In the genomic region with DNA sequence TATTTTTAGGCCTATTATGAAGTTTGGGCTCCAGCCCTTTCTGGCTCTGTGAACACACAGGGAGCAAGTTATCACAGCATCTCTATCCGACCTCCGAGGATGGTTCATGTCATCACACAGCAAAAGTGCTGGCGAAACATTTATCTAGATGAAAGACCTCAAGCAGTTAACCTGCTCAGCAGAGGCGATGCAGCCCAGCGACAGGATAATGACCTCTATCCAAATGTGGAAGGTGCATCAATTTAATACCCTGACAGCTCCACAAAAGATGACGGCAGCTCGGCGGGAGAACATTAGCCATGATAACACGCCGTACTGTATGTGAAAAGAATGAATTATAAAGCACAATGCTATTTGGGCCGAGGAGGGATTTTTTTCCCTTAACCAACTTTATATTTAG, we compare ENCODE assay signal across 14 mouse cellular contexts.
DNase-seq lines count a peak whose midpoint lies in the region; ATAC-seq lines count a peak whose summit lies in the region.
"Had no signal": no experiment of that assay in that cellular context is flagged by ENCODE, and none has a peak within 500 bp of the region (broad histone marks: within the 10 kb centered on the region; RNA-seq: fewer than 3 reads in every experiment).

No protein-coding gene starts in this region.

- H3K27ac ChIP-seq in midbrain, embryonic 12.5 days (replicated peaks), result peak overlapping the region; percentile 75
- no peak overlapping the region for H3K27ac ChIP-seq in midbrain, embryonic 11.5 days (ENCODE audit: low read depth, low read length)
- no peak overlapping the region for H3K27ac ChIP-seq in hindbrain, embryonic 11.5 days (ENCODE audit: low read depth, low read length)
- H3K27ac ChIP-seq in midbrain, embryonic 15.5 days, result peak overlapping the region; percentile 56; the same call in 1 of the 2 replicates
- H3K27ac ChIP-seq: gastrocnemius, adult 2 months had no signal

- no peak overlapping the region for H3K9ac ChIP-seq in midbrain, embryonic 12.5 days (replicated peaks)
- H3K9ac ChIP-seq in midbrain, embryonic 11.5 days (ENCODE audit: low read length), result no peak overlapping the region
- no peak overlapping the region for H3K9ac ChIP-seq in hindbrain, embryonic 11.5 days (ENCODE audit: low read depth, low read length)
- H3K9ac ChIP-seq in midbrain, embryonic 15.5 days, result no peak overlapping the region
- H3K9ac ChIP-seq: embryonic facial prominence, embryonic 12.5 days had no signal

- no peak for DNase-seq in midbrain, embryonic 11.5 days (ENCODE audit: low spot score, missing footprints)
- peak; percentile 50 for DNase-seq in hindbrain, embryonic 11.5 days (ENCODE audit: low spot score)
- DNase-seq in retina, postnatal 1 day, result peak; percentile 11
- DNase-seq in testis, postnatal 10 days (ENCODE audit: low spot score), result no peak
- no peak for DNase-seq in frontal cortex, postnatal 36 days (ENCODE audit: low spot score in 2 of 2)
- no peak for DNase-seq in left cerebral cortex, postnatal 36 days (ENCODE audit: low spot score in 2 of 2)
- DNase-seq: cerebellum, adult 9-11 months; gastrocnemius, adult 2 months; lung, adult 2 months; lung, postnatal 4 days; right cerebral cortex, postnatal 4 days had no signal

- H3K4me1 ChIP-seq in midbrain, embryonic 12.5 days, result peaks cover 21% of the 10 kb centered on the region
- peaks cover 15% of the 10 kb centered on the region for H3K4me1 ChIP-seq in midbrain, embryonic 11.5 days (ENCODE audit: control insufficient read depth, insufficient read depth, low read length)
- no peaks in the 10 kb centered on the region; the same call in 1 of the 2 replicates for H3K4me1 ChIP-seq in hindbrain, embryonic 11.5 days (replicated peaks; ENCODE audit: control insufficient read depth, insufficient read depth, low read length)
- peaks cover 19% of the 10 kb centered on the region for H3K4me1 ChIP-seq in midbrain, embryonic 15.5 days

- H3K36me3 ChIP-seq in midbrain, embryonic 12.5 days, result no peaks in the 10 kb centered on the region
- no peaks in the 10 kb centered on the region for H3K36me3 ChIP-seq in midbrain, embryonic 11.5 days (ENCODE audit: control insufficient read depth, insufficient read depth, low read length)
- no peaks in the 10 kb centered on the region for H3K36me3 ChIP-seq in hindbrain, embryonic 11.5 days (ENCODE audit: control insufficient read depth, insufficient read depth, low read length)
- H3K36me3 ChIP-seq in midbrain, embryonic 15.5 days (replicated peaks), result no peaks in the 10 kb centered on the region
- H3K36me3 ChIP-seq: embryonic facial prominence, embryonic 12.5 days had no signal

- H3K4me3 ChIP-seq in midbrain, embryonic 12.5 days, result no peak overlapping the region
- no peak overlapping the region for H3K4me3 ChIP-seq in midbrain, embryonic 11.5 days (ENCODE audit: low read depth, low read length)
- no peak overlapping the region for H3K4me3 ChIP-seq in hindbrain, embryonic 11.5 days (ENCODE audit: low read depth, low read length)
- H3K4me3 ChIP-seq in midbrain, embryonic 15.5 days, result no peak overlapping the region
- H3K4me3 ChIP-seq: embryonic facial prominence, embryonic 12.5 days; gastrocnemius, adult 2 months had no signal

- intact Hi-C loops in left cerebral cortex, postnatal 36 days (cut with DNase I), result no loop called here

- no peaks in the 10 kb centered on the region for H3K27me3 ChIP-seq in midbrain, embryonic 12.5 days
- H3K27me3 ChIP-seq in midbrain, embryonic 11.5 days (ENCODE audit: control insufficient read depth, insufficient read depth, low read length), result no peaks in the 10 kb centered on the region
- H3K27me3 ChIP-seq in hindbrain, embryonic 11.5 days (ENCODE audit: control insufficient read depth, insufficient read depth, low read length), result peaks cover 3% of the 10 kb centered on the region; the same call in 1 of the 2 replicates
- H3K27me3 ChIP-seq in midbrain, embryonic 15.5 days (replicated peaks), result no peaks in the 10 kb centered on the region
- H3K27me3 ChIP-seq: embryonic facial prominence, embryonic 12.5 days had no signal

- ATAC-seq in midbrain, embryonic 12.5 days (ENCODE audit: low FRiP score, low read depth), result no peak
- ATAC-seq in midbrain, embryonic 11.5 days (ENCODE audit: low FRiP score), result no peak
- ATAC-seq in hindbrain, embryonic 11.5 days (ENCODE audit: low FRiP score), result peak; percentile 50
- ATAC-seq in midbrain, embryonic 15.5 days (replicated peaks), result peak; percentile 70

- H3K4me2 ChIP-seq in midbrain, embryonic 12.5 days (replicated peaks), result no peak overlapping the region
- no peak overlapping the region for H3K4me2 ChIP-seq in midbrain, embryonic 11.5 days
- no peak overlapping the region for H3K4me2 ChIP-seq in hindbrain, embryonic 11.5 days (replicated peaks; ENCODE audit: low read depth, low read length)
- peak overlapping the region; percentile 22 for H3K4me2 ChIP-seq in midbrain, embryonic 15.5 days
- H3K4me2 ChIP-seq: embryonic facial prominence, embryonic 12.5 days had no signal

- no peaks in the 10 kb centered on the region for H3K9me3 ChIP-seq in midbrain, embryonic 12.5 days
- no peaks in the 10 kb centered on the region for H3K9me3 ChIP-seq in midbrain, embryonic 11.5 days (ENCODE audit: control insufficient read depth, low read length)
- no peaks in the 10 kb centered on the region for H3K9me3 ChIP-seq in hindbrain, embryonic 11.5 days (ENCODE audit: control insufficient read depth, low read length)
- no peaks in the 10 kb centered on the region for H3K9me3 ChIP-seq in midbrain, embryonic 15.5 days
- H3K9me3 ChIP-seq: embryonic facial prominence, embryonic 12.5 days had no signal

- WGBS in midbrain, embryonic 12.5 days, result 36% methylated on average over 11 of the region's 11 CpGs
- 61% methylated on average over 11 of the region's 11 CpGs for WGBS in midbrain, embryonic 11.5 days
- WGBS in hindbrain, embryonic 11.5 days, result 17% methylated on average over 11 of the region's 11 CpGs
- 15% methylated on average over 11 of the region's 11 CpGs for WGBS in midbrain, embryonic 15.5 days

Comparison
In these comparisons a context has a peak if more than half of its experiments do, and no peak if none do; other contexts are left out.
1. ATAC-seq: peak in hindbrain, embryonic 11.5 days (single experiment) and midbrain, embryonic 15.5 days (single experiment); none in midbrain, embryonic 12.5 days (single experiment) and midbrain, embryonic 11.5 days (single experiment).
2. H3K27ac ChIP-seq: peak in midbrain, embryonic 12.5 days (single experiment) and midbrain, embryonic 15.5 days (single experiment); none in midbrain, embryonic 11.5 days (single experiment) and hindbrain, embryonic 11.5 days (single experiment).
3. DNase-seq: peak in hindbrain, embryonic 11.5 days (single experiment) and retina, postnatal 1 day (single experiment); none in midbrain, embryonic 11.5 days (single experiment), testis, postnatal 10 days (single experiment), frontal cortex, postnatal 36 days (0 of 2) and left cerebral cortex, postnatal 36 days (0 of 2).